Mouse (Mus musculus) liver, embryonic 15.5 days (tissue): ENCODE measurements around the gene Enox1. TPM values are rescaled to one million over a fixed set of nuclear protein-coding genes. Genes with fewer than 3 reads are reported as not detected.
A peak's percentile ranks its signal among the peaks of the same experiment; 100 is the strongest.

Experiments used
- ATAC-seq: fragments of 200-750 bp; cut with Nextera tagmentation; 2 replicates; pipeline ENCODE4 v1.8.0; 2017; ENCODE audit warnings: moderate number of reproducible peaks, mild to moderate bottlenecking, moderate library complexity; ENCODE audit not compliant: insufficient read depth
- H3K27ac ChIP-seq: fragments of 300-500 bp; sonication (generic); replicated peaks from 2 replicates; pipeline ENCODE4 v1.5.1; 2015; ENCODE audit warnings: mild to moderate bottlenecking, inconsistent platforms
- H3K27me3 ChIP-seq: fragments of 300-500 bp; sonication (generic); 2 replicates; pipeline ENCODE4 v1.6.1; 2015; ENCODE audit warnings: mild to moderate bottlenecking, inconsistent platforms
- H3K36me3 ChIP-seq: fragments of 300-500 bp; sonication (generic); replicated peaks from 2 replicates; pipeline ENCODE4 v1.6.1; 2015; ENCODE audit warnings: moderate library complexity, mild to moderate bottlenecking, inconsistent platforms
- H3K4me1 ChIP-seq: fragments of 300-500 bp; sonication (generic); replicated peaks from 2 replicates; pipeline ENCODE4 v1.6.1; 2015; ENCODE audit warnings: inconsistent platforms
- H3K4me2 ChIP-seq: fragments of 300-500 bp; sonication (generic); 2 replicates; pipeline ENCODE4 v1.6.1; 2015; ENCODE audit warnings: moderate library complexity, mild to moderate bottlenecking, inconsistent platforms
- H3K4me3 ChIP-seq: fragments of 300-500 bp; sonication (generic); replicated peaks from 2 replicates; pipeline ENCODE4 v1.5.1; 2015; ENCODE audit warnings: mild to moderate bottlenecking, inconsistent platforms
- H3K9ac ChIP-seq: fragments of 300-500 bp; sonication (generic); 2 replicates; pipeline ENCODE4 v1.6.1; 2015; ENCODE audit warnings: moderate library complexity, mild to moderate bottlenecking, inconsistent platforms
- H3K9me3 ChIP-seq: fragments of 300-500 bp; sonication (generic); replicated peaks from 2 replicates; pipeline ENCODE4 v1.6.1; 2016; ENCODE audit warnings: inconsistent platforms
- WGBS: fragments of 180-500 bp; shearing (Covaris S2); methylation state at CpG from one replicate; pipeline ENCODE4 v1.1.7; 2015; ENCODE audit warnings: mixed read lengths; ENCODE audit not compliant: insufficient replicate concordance; 5-methylcytosine and 5-hydroxymethylcytosine counted together
- polyA plus RNA-seq: library from polyadenylated mRNA; unstranded; fragments of >200 nt; fragmentation: Nextera tagmentation; extraction: Ambion mirVana; gene quantifications from 2 replicates; pipeline ENCODE4 v1.2.1, GENCODE M21; 2015

The Enox1 gene
- polyA plus RNA-seq, 1 experiment from 2014 or later = 0.35 TPM

GRCm38 (mm10) chr14:77548963-77549362 is 392.4 kb downstream of the Enox1 start:
- no peak overlapping the region for H3K27ac ChIP-seq

GRCm38 (mm10) chr14:77557446-77558070 is 401.0 kb downstream of the Enox1 start:
- ATAC-seq = peak; percentile 57; the same call in 1 of the 2 replicates
- no peak overlapping the region for H3K4me3 ChIP-seq
- no peaks in the 10 kb centered on the region for H3K9me3 ChIP-seq
- no peaks in the 10 kb centered on the region for H3K36me3 ChIP-seq
- H3K9ac ChIP-seq = no peak overlapping the region
- H3K4me1 ChIP-seq = no peaks in the 10 kb centered on the region
- no peak overlapping the region for H3K27ac ChIP-seq
- WGBS = 45% methylated on average over 7 of the region's 7 CpGs
- no peak overlapping the region for H3K4me2 ChIP-seq
- H3K27me3 ChIP-seq = no peaks in the 10 kb centered on the region

More at GRCm38 (mm10) chr14:77548963-77549362, 392.4 kb downstream of the Enox1 start:
- no peak overlapping the region for H3K9ac ChIP-seq
- no peaks in the 10 kb centered on the region for H3K4me1 ChIP-seq
- WGBS = 49% methylated on average over 5 of the region's 5 CpGs
- H3K36me3 ChIP-seq = no peaks in the 10 kb centered on the region
- no peak overlapping the region for H3K4me3 ChIP-seq
- H3K4me2 ChIP-seq = no peak overlapping the region
- no peaks in the 10 kb centered on the region for H3K9me3 ChIP-seq
- no peak for ATAC-seq
- no peaks in the 10 kb centered on the region for H3K27me3 ChIP-seq

- ATAC-seq = no peak
- Histone ChIP-seq H3K9me3 (no peaks in the 10 kb centered on the region), H3K9ac (no peak overlapping the region), H3K36me3 (no peaks in the 10 kb centered on the region), H3K4me3 (no peak overlapping the region), H3K27ac (no peak overlapping the region), H3K4me1 (no peaks in the 10 kb centered on the region), H3K4me2 (no peak overlapping the region), H3K27me3 (no peaks in the 10 kb centered on the region)
- WGBS = 81% methylated on average over 3 of the region's 3 CpGs
These were observed 402.3 kb downstream of the Enox1 start for GRCm38 (mm10) chr14:77558910-77559309.

GRCm38 (mm10) chr14:77559792-77560191 is 403.2 kb downstream of the Enox1 start:
- H3K4me2 ChIP-seq = no peak overlapping the region
- no peak overlapping the region for H3K9ac ChIP-seq
- H3K4me1 ChIP-seq = no peaks in the 10 kb centered on the region
- no peak for ATAC-seq
- no peak overlapping the region for H3K27ac ChIP-seq
- no peaks in the 10 kb centered on the region for H3K36me3 ChIP-seq
- WGBS = 60% methylated on average over 5 of the region's 5 CpGs
- H3K9me3 ChIP-seq = no peaks in the 10 kb centered on the region
- H3K27me3 ChIP-seq = no peaks in the 10 kb centered on the region
- no peak overlapping the region for H3K4me3 ChIP-seq

DNA sequence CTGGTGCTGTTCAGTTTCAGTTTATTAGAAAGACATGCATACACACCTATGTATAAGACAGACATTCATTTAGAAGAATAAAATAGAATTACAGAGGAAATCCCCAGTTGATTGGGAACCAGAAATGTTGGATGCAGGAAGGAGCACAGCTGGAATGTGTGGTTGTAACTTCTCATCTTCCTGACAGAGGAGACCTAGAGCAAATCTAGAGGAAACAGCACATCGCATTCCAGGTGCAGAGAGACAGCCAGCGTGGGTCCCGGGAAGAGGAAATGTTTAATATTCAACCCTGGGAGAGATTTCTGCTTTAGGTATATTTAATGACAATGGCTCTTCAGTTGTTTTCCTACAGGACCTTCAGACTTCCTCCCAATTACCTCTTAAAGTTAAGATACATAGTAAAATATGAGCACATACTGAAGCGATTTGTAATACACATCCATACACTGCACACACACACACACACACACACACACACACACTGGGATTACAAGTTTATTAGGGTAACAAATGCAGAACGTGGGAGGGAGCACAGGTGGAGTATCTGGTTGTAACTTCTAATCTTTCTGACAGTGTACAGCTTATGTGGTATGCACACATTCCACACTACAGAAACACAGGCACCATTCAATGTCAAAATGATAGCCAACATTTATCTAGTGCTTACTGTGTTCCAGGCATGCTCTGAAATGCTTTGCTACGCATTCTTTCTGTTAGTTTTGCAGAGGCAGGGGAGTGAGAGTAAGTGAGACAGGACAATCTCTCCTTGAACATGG is 405.4 kb downstream of the Enox1 start:
- no peaks in the 10 kb centered on the region for H3K4me1 ChIP-seq
- no peaks in the 10 kb centered on the region for H3K27me3 ChIP-seq
- WGBS = 51% methylated on average over 6 of the region's 6 CpGs
- ATAC-seq = no peak
- no peak overlapping the region for H3K4me3 ChIP-seq
- H3K9me3 ChIP-seq = no peaks in the 10 kb centered on the region
- no peak overlapping the region for H3K4me2 ChIP-seq
- H3K36me3 ChIP-seq = no peaks in the 10 kb centered on the region
- H3K27ac ChIP-seq = no peak overlapping the region
- H3K9ac ChIP-seq = no peak overlapping the region

DNA sequence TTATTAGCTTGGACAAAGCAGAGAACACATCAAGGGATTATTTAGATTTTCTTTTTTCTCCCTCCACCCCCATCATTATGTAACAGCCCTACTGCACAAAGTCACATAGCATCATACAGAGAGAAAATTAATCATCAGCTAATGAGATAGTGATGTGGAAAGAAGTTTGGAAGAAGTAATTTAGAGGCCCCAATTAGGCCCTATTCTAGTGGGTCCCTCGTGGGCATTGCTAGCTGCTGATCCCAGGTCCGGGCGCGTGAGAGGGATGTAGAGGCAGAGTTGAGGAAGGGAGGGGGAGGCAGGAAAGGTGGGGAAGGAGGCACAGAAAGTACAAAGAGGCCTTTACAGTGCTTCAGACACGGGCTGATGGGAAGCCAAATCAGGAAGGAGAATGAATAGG is 407.4 kb downstream of the Enox1 start:
- Histone ChIP-seq H3K9me3 (no peaks in the 10 kb centered on the region), H3K4me1 (no peaks in the 10 kb centered on the region), H3K27ac (no peak overlapping the region), H3K9ac (no peak overlapping the region), H3K36me3 (no peaks in the 10 kb centered on the region), H3K4me2 (no peak overlapping the region), H3K27me3 (no peaks in the 10 kb centered on the region), H3K4me3 (no peak overlapping the region)
- WGBS = 77% methylated on average over 5 of the region's 5 CpGs
- ATAC-seq = no peak

- no peak overlapping the region for H3K9ac ChIP-seq
- no peaks in the 10 kb centered on the region for H3K36me3 ChIP-seq
- no peak overlapping the region for H3K4me2 ChIP-seq
- ATAC-seq = no peak
- H3K27ac ChIP-seq = no peak overlapping the region
- WGBS = 42% methylated on average over 2 of the region's 2 CpGs
- no peaks in the 10 kb centered on the region for H3K27me3 ChIP-seq
- H3K9me3 ChIP-seq = no peaks in the 10 kb centered on the region
- H3K4me3 ChIP-seq = no peak overlapping the region
- H3K4me1 ChIP-seq = no peaks in the 10 kb centered on the region
These were observed 410.6 kb downstream of the Enox1 start for GRCm38 (mm10) chr14:77567120-77567519.

DNA sequence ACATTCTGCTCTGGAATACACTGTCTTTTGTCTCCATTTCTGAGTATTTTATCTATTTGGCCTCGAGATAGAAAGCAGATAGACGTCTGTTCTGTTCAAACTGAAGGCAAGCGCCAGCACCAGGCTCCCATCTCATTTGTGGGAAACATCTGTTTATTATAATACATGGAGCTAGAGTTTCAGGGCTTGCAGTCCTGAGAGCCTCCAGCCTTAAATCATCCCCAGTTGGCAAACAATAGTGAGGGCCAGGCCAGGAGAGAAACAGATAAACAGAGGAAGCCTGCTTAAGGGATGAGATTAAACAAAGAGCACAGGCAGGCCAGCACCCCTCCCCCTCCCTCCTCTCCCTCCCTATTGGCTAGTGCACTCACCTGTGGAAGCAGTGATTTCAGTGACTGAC is 417.9 kb downstream of the Enox1 start:
- H3K27ac ChIP-seq = no peak overlapping the region
- no peaks in the 10 kb centered on the region for H3K9me3 ChIP-seq
- ATAC-seq = no peak
- no peak overlapping the region for H3K4me2 ChIP-seq
- H3K36me3 ChIP-seq = no peaks in the 10 kb centered on the region
- H3K27me3 ChIP-seq = no peaks in the 10 kb centered on the region
- no peaks in the 10 kb centered on the region for H3K4me1 ChIP-seq
- 26% methylated on average over 3 of the region's 3 CpGs for WGBS
- no peak overlapping the region for H3K4me3 ChIP-seq
- no peak overlapping the region for H3K9ac ChIP-seq

GRCm38 (mm10) chr14:77576411-77576810 is 419.8 kb downstream of the Enox1 start:
- H3K4me1 ChIP-seq = no peaks in the 10 kb centered on the region
- no peaks in the 10 kb centered on the region for H3K27me3 ChIP-seq
- H3K9ac ChIP-seq = no peak overlapping the region
- ATAC-seq = no peak
- WGBS = 58% methylated on average over 5 of the region's 5 CpGs
- H3K4me3 ChIP-seq = no peak overlapping the region
- no peaks in the 10 kb centered on the region for H3K36me3 ChIP-seq
- no peak overlapping the region for H3K27ac ChIP-seq
- no peaks in the 10 kb centered on the region for H3K9me3 ChIP-seq
- no peak overlapping the region for H3K4me2 ChIP-seq

DNA sequence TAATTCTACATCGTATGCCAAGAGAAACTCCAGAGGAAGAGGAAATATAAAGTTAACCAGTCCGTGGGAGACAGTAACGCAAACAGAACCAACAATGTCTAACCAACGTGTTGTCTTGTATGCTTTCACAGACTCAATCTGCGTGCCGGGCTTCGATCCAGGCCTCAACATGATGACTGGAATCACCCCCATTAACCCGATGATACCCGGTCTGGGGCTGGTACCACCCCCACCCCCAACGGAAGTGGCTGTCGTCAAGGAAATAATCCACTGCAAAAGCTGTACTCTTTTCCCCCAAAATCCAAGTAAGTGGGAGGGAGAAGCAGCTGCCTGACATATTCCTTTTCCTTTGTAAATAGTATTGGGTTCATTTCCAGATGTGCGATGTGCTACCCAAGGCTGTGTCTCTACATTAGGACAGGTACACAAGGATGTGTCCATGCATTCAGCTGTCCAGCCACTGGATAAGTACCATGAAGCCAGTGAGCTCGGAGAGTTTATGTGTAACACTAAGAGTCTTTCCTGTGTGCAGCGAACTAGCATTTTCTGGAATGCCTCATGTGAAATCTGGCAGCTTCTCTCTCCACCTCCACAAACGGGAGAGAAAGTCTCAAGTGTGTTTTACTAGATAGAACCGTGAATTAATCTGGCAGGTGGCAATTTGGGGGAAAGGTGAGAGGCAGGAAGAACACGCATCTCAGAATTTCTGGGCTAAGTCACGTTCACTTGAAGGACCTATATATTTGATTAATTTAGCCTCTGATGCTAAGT is 421.1 kb downstream of the Enox1 start:
- Histone ChIP-seq H3K27me3 (no peaks in the 10 kb centered on the region), H3K9me3 (no peaks in the 10 kb centered on the region), H3K4me2 (no peak overlapping the region), H3K36me3 (no peaks in the 10 kb centered on the region), H3K27ac (no peak overlapping the region), H3K4me3 (no peak overlapping the region), H3K9ac (no peak overlapping the region), H3K4me1 (no peaks in the 10 kb centered on the region)
- ATAC-seq = no peak
- WGBS = 72% methylated on average over 18 of the region's 18 CpGs

DNA sequence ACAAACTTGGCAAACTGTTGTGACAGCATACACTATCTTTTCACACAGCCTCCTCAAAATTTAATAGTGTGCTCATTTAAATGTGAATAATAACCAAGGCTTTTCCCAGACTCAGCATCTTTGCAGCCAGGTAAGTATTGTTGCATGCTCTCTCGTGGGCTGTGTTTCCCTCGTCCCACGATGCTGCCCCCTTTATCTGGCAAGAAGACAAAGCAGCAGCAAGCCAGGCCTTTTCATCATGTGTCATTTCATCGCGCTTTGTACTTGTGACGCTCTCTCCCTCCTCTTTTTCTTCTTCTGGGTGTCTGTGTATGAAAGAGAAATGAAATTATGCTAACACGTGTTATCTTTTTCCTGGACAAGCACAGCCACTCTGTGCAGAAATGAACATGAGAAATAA is 421.8 kb downstream of the Enox1 start:
- H3K27ac ChIP-seq = no peak overlapping the region
- H3K27me3 ChIP-seq = no peaks in the 10 kb centered on the region
- WGBS = 57% methylated on average over 7 of the region's 7 CpGs
- no peaks in the 10 kb centered on the region for H3K9me3 ChIP-seq
- no peak for ATAC-seq
- H3K4me2 ChIP-seq = no peak overlapping the region
- no peak overlapping the region for H3K9ac ChIP-seq
- no peak overlapping the region for H3K4me3 ChIP-seq
- no peaks in the 10 kb centered on the region for H3K36me3 ChIP-seq
- H3K4me1 ChIP-seq = no peaks in the 10 kb centered on the region
